Mouse (Mus musculus): ENCODE measurements around the gene Nfe2l1.
"Not testable (repeated sequence)": the region's sequence is repeated elsewhere in the genome, so short reads cannot be mapped to it uniquely, and the experiment has no call there.

The Nfe2l1 gene

DNA sequence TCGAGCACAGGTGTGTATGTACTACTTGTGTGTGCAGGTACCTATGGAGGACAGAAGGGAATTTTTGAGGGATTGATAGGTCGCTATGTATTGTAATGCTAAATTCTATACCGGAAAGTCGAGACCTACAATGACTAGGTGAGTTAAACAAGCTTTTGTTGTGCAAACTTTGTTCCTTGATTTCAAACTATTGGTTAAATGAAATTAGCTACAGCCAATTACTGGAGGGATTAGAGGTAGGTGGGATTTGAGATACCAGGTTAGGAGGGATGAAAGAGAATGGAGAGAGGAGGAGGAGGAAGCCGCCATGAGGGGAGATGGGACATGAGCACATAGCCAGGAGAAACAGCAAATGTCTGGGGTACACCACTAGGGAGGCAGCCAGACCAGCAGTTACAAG is 49.5 kb downstream of the Nfe2l1 start:
- no peak for DNase-seq (ENCODE audit: low spot score in 2 of 2)

DNA sequence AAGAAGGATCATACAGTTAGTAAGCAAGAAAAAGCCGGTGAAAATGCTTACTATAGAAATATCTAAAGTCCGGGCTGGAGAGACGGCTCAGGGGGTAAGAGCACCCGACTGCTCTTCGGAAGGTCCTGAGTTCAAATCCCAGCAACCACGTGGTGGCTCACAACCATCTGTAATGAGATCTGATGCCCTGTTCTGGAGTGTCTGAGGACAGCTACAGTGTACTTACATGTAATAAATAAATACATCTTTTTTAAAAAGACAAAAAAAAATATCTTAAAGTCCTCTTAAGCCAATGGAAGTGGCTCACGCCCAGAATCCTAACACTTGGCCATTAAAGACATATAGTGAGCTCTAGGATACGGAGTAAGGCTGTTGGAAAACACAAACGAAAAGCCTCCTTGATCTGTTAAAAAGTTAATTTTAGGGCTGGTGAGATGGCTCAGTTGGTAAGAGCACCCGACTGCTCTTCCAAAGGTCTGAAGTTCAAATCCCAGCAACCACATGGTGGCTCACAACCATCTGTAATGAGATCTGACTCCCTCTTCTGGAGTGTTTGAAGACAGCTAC is 51.6 kb downstream of the Nfe2l1 start:
- not testable (repeated sequence) for DNase-seq (ENCODE audit: low spot score in 2 of 2)

DNA sequence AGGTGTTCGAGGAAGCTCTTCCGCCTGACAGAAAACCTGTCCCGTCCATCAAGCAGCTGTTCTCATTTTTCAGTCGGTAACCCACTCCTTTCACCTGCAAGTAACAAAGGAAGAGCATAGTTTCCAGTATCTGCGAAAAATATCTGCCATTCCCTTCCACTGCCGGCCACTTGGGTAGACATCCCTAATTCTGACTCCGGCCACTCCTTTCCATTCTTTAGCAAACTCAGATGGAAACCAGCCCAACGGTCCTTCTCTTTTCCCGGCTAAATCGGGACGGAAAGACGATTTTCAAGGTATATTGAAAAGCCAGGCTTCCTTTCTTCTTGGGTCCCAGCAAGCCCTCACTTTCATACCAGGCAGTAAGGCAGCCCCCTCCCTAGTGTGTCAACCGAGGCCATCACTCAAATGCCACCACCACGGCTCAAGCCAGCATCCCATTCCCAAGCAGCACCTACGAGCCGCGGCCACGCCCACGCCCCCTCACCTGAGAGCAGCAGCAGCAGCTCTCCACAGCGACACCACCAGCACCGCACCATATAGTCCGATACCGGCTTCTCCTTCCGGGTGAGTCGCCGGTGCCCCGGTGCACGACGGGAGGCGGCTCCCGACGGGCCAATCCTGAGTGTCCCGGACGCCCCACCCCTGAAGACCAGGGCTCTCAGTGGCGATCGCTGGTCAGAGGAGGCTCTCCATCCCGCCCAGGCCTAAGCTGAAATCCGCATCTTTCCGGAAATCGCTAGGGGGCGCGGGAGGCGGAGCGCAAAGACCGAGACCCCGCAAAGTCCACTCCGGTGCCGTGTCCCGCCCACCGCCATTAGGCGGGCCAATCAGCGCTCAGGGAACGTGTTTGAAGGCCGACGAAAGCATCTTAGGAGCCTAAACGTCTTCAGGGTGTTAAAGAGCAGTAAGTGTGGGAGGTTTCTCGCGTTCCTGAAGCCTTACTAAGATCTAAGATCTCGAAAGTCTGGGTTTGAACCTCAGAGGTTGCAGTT is 52.5 kb downstream of the Nfe2l1 start, which contains the start of gene Snx11:
Gene Snx11 (minus strand): TSS at position 592 of the 995 bp plus-strand sequence.
- peak; percentile 99 to 100 for DNase-seq (ENCODE audit: low spot score in 2 of 2)

DNA sequence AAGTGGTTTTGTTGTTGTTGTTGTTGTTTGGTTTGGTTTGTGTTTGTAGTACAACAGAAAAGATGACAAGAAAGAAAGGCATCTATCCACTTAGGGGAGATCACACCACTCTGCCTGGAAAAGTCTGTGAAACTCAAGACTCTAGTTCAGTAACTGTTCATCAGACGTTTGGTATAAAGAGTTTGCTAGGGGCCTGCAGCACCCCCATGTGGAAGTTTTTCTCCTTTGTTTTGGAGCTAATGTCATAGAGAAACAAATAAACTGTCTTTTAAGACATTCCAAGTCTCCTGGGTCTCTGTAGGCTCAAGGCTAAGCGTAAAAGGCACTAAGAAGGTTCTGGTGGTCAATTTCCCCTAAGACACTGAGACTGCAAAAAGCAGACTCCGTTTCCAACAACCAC is 53.7 kb downstream of the Nfe2l1 start:
- DNase-seq (ENCODE audit: low spot score in 2 of 2): no peak

DNA sequence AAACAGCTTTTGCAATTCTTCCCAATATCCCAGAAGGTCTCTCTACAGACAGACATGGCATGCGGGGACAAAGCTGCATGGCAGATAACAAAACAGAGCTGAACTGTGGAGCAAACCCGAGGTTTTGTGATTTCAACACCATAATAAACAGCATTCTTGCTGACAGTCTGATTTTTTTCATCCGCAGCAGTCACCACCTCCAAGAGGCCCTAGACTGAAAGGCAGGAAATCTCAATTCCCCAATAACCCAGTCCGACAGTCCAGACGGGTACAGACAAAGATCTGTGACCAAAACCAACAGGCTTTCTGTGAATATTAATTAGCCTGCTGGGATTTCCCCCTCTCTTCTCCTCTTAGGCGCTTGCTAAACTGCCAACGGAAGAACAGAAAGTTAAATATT is 54.1 kb downstream of the Nfe2l1 start:
- no peak for DNase-seq (ENCODE audit: low spot score in 2 of 2)

DNA sequence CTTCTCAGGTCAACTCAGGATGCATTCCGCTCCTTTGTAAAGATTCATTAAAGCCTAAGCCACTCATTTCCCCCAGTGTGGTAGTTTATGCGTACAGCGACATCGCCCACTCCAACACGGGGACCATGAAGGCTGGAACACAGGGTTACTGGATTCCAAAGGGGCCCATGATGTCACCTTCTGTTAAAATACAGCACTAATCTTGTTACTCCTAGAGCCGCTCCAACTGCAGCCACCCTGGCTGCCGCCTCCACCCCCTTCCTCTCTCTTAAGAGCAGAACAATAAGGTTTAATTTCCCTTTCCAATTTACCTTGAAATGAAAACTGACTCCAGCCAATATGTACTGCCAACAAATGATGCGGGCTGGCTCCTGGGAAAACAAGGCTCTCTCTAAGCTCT is 54.7 kb downstream of the Nfe2l1 start:
- no peak for DNase-seq (ENCODE audit: low spot score in 2 of 2)

DNA sequence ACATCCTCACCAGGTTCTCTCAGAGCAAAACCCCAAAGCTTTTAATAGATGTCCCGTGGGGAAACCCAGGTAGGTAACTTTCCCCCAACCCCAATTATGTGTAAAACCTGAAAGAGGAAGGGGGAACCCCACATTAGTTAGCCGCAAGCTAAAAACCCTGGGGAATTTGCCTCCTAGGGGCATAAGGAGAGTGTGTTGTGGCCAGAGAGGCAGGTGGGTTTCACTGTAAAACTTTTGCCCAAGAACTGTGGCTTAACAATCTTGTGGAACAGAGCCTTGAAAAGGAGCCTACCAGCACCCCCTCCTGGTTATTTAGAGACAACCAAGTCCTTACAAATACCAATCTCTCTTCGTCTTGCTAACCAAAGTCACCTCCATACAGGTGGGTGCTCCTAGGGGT is 55.2 kb downstream of the Nfe2l1 start:
- no peak for DNase-seq (ENCODE audit: low spot score in 2 of 2)

DNA sequence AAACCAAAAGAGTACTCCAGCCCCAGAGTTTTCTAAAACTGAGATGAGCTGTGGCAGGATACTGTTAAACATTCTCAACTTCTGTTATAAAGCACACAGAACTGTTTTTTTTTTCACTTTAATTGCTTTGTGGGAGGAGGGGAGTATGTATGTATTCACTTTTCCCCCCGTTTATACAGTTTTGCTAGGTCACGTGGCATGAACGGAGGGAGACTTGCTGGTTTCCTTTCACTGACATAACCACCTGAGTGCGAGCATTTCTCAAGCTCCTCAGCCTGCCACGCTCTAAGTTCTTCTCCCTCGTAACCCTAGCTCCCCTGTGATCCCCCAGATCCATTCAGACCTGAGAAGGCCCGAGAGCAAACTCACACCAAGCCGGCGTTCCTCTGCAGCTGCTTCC is 57.4 kb downstream of the Nfe2l1 start:
- no peak for DNase-seq (ENCODE audit: low spot score in 2 of 2)

DNA sequence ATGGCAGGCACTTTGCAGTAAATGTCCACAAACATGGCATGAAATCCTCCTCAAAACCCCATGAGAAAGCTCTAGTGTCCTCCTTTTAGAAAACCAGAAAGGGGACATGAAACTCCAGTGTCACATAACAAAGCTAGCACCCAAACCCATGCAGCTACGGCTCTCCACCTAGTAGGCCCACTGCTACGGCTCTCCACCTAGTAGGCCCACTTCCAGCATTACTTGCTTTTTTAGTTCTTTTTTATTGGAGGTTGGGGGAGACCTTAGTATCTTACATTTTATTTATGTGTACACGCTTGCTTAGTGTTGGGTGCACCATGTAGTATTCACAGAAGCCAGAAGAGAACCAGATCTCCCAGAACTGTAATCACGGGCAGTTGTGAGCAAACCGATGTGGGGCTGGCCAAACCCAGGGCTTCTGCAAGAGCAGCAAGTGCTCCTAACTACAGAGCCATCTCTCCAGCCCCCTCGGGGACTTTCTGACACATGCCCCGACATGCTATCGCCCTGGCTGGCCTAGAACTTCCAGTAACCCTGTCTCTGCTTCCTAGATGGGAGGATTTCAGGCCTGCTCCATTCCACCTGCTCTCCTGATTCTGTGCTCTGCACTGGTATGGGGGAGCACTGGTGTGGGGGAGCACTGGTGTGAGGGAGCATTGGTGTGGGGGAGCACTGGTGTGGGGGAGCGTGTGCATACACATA is 58.3 kb downstream of the Nfe2l1 start:
- no peak for DNase-seq (ENCODE audit: low spot score in 2 of 2)

DNA sequence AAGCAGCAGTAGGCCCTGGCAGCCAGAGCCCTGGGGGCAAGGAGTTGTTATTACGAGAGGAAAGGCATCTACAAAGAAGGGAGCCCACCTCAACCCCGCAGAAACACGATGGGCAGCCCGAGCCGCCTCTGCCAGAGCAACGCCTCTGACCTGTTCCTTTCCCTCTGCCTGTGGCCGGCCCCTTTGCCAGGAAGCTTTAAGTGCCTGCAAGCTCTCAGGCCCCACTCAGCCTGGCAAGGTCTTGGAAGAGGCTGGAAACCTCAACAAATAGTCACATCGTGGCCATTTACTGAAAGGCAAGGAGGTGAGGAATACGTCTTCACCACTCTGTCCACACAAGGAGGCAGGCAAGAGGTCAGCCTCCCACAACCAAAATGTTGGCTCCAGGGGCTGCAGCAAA is 61.5 kb downstream of the Nfe2l1 start:
- DNase-seq (ENCODE audit: low spot score in 2 of 2): no peak

All from urinary bladder, postnatal 36 days (tissue).